Mouse (Mus musculus) embryonic facial prominence, embryonic 11.5 days (tissue): ENCODE results near the gene Zfp384. TPM values are rescaled to one million over a fixed set of nuclear protein-coding genes. Genes with fewer than 3 reads are reported as not detected.

Experiments
- ATAC-seq: fragments of 200-750 bp; cut with Nextera tagmentation; replicated peaks from 2 replicates; pipeline ENCODE4 v1.8.0; 2017; ENCODE audit warnings: low read depth; ENCODE audit not compliant: insufficient number of reproducible peaks, low FRiP score, low TSS enrichment
- DNase-seq: peaks from one replicate; pipeline ENCODE4 v3.0.0-alpha.2; 2015; ENCODE audit warnings: low spot score
- H3K27ac ChIP-seq: fragments of 300-500 bp; sonication (generic); replicated peaks from 2 replicates; pipeline ENCODE4 v1.5.1; 2014; ENCODE audit warnings: mild to moderate bottlenecking, low read depth, low read length, control low read depth
- H3K27me3 ChIP-seq: fragments of 300-500 bp; sonication (generic); 2 replicates; pipeline ENCODE4 v1.6.1; 2014; ENCODE audit warnings: mild to moderate bottlenecking, low read length, moderate library complexity, mixed read lengths; ENCODE audit not compliant: control insufficient read depth, insufficient read depth
- H3K36me3 ChIP-seq: fragments of 300-500 bp; sonication (generic); replicated peaks from 2 replicates; pipeline ENCODE4 v1.6.1; 2014; ENCODE audit warnings: low read depth, mild to moderate bottlenecking, low read length, moderate library complexity, mixed read lengths; ENCODE audit not compliant: control insufficient read depth, insufficient read depth
- H3K4me1 ChIP-seq: fragments of 300-500 bp; sonication (generic); 2 replicates; pipeline ENCODE4 v1.6.1; 2014; ENCODE audit warnings: low read length, mixed read lengths; ENCODE audit not compliant: control insufficient read depth, insufficient read depth
- H3K4me2 ChIP-seq: fragments of 300-500 bp; sonication (generic); 2 replicates; pipeline ENCODE4 v1.6.1; 2014; ENCODE audit warnings: low read depth, mild to moderate bottlenecking, control low read depth, low read length, moderate library complexity
- H3K4me3 ChIP-seq: fragments of 300-500 bp; sonication (generic); 2 replicates; pipeline ENCODE4 v1.5.1; 2014; ENCODE audit warnings: low read depth, low read length, control low read depth
- H3K9ac ChIP-seq: fragments of 300-500 bp; sonication (generic); replicated peaks from 2 replicates; pipeline ENCODE4 v1.6.1; 2014; ENCODE audit warnings: mild to moderate bottlenecking, control low read depth, low read length
- H3K9me3 ChIP-seq: fragments of 300-500 bp; sonication (generic); replicated peaks from 2 replicates; pipeline ENCODE4 v1.6.1; 2016; ENCODE audit warnings: mild to moderate bottlenecking, low read length, inconsistent platforms, mixed read lengths; ENCODE audit not compliant: control insufficient read depth
- WGBS: fragments of 180-500 bp; shearing (Covaris S2); extraction: QIAGEN DNeasy Blood & Tissue Kit; methylation state at CpG from one replicate; pipeline ENCODE4 v1.1.7; 2014; 5-methylcytosine and 5-hydroxymethylcytosine counted together
- polyA plus RNA-seq: library from polyadenylated mRNA; unstranded; fragments of >200 nt; fragmentation: Nextera tagmentation; extraction: Ambion mirVana; gene quantifications from 2 replicates; pipeline ENCODE4 v1.2.1, GENCODE M21; 2014

The Zfp384 gene
- polyA plus RNA-seq, 1 experiment from 2014 or later = 7.7 TPM

GRCm38 (mm10) chr6:125071170-125071895, 62.4 kb downstream of the Zfp384 start:
- no peak overlapping the region for H3K9ac ChIP-seq
- no peak overlapping the region for H3K4me2 ChIP-seq
- no peaks in the 10 kb centered on the region for H3K4me1 ChIP-seq
- H3K9me3 ChIP-seq = no peaks in the 10 kb centered on the region
- no peak for DNase-seq
- H3K4me3 ChIP-seq = no peak overlapping the region
- peak; percentile 12; the same call in 1 of the 2 replicates for ATAC-seq
- H3K27me3 ChIP-seq = no peaks in the 10 kb centered on the region
- 88% methylated on average over 18 of the region's 18 CpGs for WGBS
- no peak overlapping the region for H3K27ac ChIP-seq
- no peaks in the 10 kb centered on the region for H3K36me3 ChIP-seq

DNA sequence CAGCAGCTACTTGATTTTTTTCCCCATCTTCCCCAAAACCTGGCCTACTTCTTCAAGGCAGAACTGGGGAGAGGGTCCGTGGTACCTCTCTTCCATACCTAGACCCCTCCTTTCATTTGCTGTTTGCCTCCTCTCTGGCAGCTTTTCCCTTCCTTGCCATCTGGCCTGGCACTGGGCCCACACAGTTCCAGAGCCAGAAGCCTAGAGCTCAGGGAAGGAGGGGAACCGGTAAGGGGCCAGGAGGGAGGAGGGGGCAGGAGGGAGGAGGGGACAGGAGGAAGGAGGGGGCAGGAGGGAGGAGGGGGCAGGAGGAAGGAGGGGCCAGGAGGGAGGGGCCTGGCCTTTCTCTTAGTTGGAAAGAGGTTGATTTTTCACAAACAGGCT, 62.9 kb downstream of the Zfp384 start:
- H3K4me1 ChIP-seq = no peaks in the 10 kb centered on the region
- no peak overlapping the region for H3K27ac ChIP-seq
- H3K4me2 ChIP-seq = no peak overlapping the region
- ATAC-seq (no peak), DNase-seq (peak; percentile 33)
- H3K9me3 ChIP-seq = no peaks in the 10 kb centered on the region
- H3K36me3 ChIP-seq = no peaks in the 10 kb centered on the region
- H3K27me3 ChIP-seq = no peaks in the 10 kb centered on the region
- H3K4me3 ChIP-seq = no peak overlapping the region
- H3K9ac ChIP-seq = no peak overlapping the region
- WGBS = 31% methylated on average over 2 of the region's 2 CpGs

- no peak for ATAC-seq
These were observed 64.9 kb downstream of the Zfp384 start for GRCm38 (mm10) chr6:125073825-125074224.

DNA sequence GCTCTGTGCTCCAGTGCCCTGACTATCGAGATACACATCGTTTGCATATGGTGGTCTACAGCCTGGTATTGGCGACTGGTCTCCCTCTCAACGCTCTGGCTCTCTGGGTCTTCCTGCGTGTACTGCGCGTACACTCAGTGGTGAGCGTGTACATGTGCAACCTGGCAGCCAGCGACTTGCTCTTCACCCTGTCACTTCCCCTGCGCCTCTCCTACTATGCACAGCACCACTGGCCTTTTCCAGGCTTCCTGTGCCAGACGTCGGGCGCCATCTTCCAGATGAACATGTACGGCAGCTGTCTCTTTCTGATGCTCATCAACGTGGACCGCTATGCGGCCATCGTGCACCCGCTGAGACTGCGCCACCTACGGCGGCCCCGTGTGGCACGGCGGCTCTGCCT, 72.4 kb downstream of the Zfp384 start:
- no peaks in the 10 kb centered on the region for H3K36me3 ChIP-seq
- peak overlapping the region; percentile 81 for H3K4me2 ChIP-seq
- WGBS = 26% methylated on average over 25 of the region's 25 CpGs
- H3K27ac ChIP-seq = 0 out of 2 replicates have a peak overlapping the region, but pooled peaks have one; percentile 66
- peak overlapping the region; percentile 74 for H3K9ac ChIP-seq
- DNase-seq (no peak), ATAC-seq (no peak; the same call in 1 of the 2 replicates)
- H3K27me3 ChIP-seq = no peaks in the 10 kb centered on the region
- peak overlapping the region; percentile 39 for H3K4me3 ChIP-seq
- no peaks in the 10 kb centered on the region; the same call in 1 of the 2 replicates for H3K4me1 ChIP-seq
- no peaks in the 10 kb centered on the region for H3K9me3 ChIP-seq

More at GRCm38 (mm10) chr6:125073825-125074224, 64.9 kb downstream of the Zfp384 start:
- H3K4me3 ChIP-seq = no peak overlapping the region
- no peak overlapping the region for H3K27ac ChIP-seq
- H3K4me2 ChIP-seq = no peak overlapping the region
- H3K27me3 ChIP-seq = no peaks in the 10 kb centered on the region
- H3K9me3 ChIP-seq = no peaks in the 10 kb centered on the region
- DNase-seq = no peak
- WGBS = 79% methylated on average over 8 of the region's 8 CpGs
- H3K36me3 ChIP-seq = no peaks in the 10 kb centered on the region
- no peak overlapping the region for H3K9ac ChIP-seq
- H3K4me1 ChIP-seq = no peaks in the 10 kb centered on the region

GRCm38 (mm10) chr6:125081797-125082560, 73.0 kb downstream of the Zfp384 start:
- H3K27me3 ChIP-seq = no peaks in the 10 kb centered on the region
- H3K36me3 ChIP-seq = no peaks in the 10 kb centered on the region
- H3K4me3 ChIP-seq = peak overlapping the region; percentile 39
- no peaks in the 10 kb centered on the region; the same call in 1 of the 2 replicates for H3K4me1 ChIP-seq
- ATAC-seq = peak; percentile 83
- H3K27ac ChIP-seq = 0 out of 2 replicates have a peak overlapping the region, but pooled peaks have one; percentile 66
- peak; percentile 97 for DNase-seq
- no peaks in the 10 kb centered on the region for H3K9me3 ChIP-seq
- H3K9ac ChIP-seq = peak overlapping the region; percentile 74
- H3K4me2 ChIP-seq = peak overlapping the region; percentile 81
- 23% methylated on average over 45 of the region's 45 CpGs for WGBS

GRCm38 (mm10) chr6:125082801-125083386, 73.9 kb downstream of the Zfp384 start:
- Histone ChIP-seq H3K9ac (no peak overlapping the region), H3K4me2 (no peak overlapping the region), H3K36me3 (no peaks in the 10 kb centered on the region), H3K27me3 (no peaks in the 10 kb centered on the region), H3K4me1 (no peaks in the 10 kb centered on the region; the same call in 1 of the 2 replicates), H3K9me3 (no peaks in the 10 kb centered on the region), H3K4me3 (no peak overlapping the region), H3K27ac (no peak overlapping the region)
- whole genome bisulfite sequencing = 90% methylated on average over 7 of the region's 7 CpGs
- no peak for DNase-seq
- no peak for ATAC-seq

DNA sequence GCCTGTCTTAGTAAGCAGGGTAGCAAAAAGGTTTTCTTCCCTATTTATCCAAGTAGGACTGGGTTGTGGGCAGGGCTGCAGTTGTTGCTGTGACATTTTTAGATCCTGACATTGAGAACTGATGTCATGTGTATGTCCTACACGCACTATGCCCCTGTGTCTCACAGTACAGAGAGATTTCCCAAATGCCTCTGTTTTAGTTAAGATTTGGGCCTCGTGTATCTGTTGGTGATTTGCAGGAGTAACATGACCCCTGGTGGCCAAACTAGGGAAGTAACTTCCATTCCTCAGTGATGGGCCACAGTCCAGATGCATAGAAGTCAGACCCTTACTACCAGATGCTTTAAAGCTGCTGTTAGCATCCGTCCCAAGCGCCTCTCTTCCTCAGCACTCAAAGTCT, 75.5 kb downstream of the Zfp384 start:
- peaks cover under 1% of the 10 kb centered on the region for H3K4me1 ChIP-seq
- no peaks in the 10 kb centered on the region for H3K9me3 ChIP-seq
- H3K9ac ChIP-seq = no peak overlapping the region
- no peak overlapping the region for H3K4me2 ChIP-seq
- no peaks in the 10 kb centered on the region for H3K36me3 ChIP-seq
- H3K27me3 ChIP-seq = no peaks in the 10 kb centered on the region
- WGBS = 7% methylated on average over 4 of the region's 4 CpGs
- ATAC-seq (no peak), DNase-seq (peak; percentile 86)
- no peak overlapping the region for H3K4me3 ChIP-seq
- no peak overlapping the region for H3K27ac ChIP-seq
